Mouse (Mus musculus): Measurements from ENCODE around the gene Jarid2.

GRCm38 (mm10) chr13:44865566-44865965 lies 136.3 kb downstream of the Jarid2 start:
- TF ChIP-seq POLR2A (IDR thresholded peaks at IDR 0.05; ENCODE audit: insufficient read depth, low read depth, low read length) (no peak), CTCF (IDR thresholded peaks at IDR 0.05) (peak; percentile 27; the same call in 1 of the 2 replicates), EP300 (IDR thresholded peaks at IDR 0.05; ENCODE audit: insufficient read depth, low read depth, low read length) (no peak)

All from heart, adult 2 months (tissue).